Mouse (Mus musculus) midbrain, postnatal 0 days (tissue): ENCODE measurements at regions not wholly inside any gene's neighbourhood (a gene's known extent, or its start where the extent isn't known, plus 50 kb on each side); places are given as distances from the start of the nearest gene placed in this dataset.

Experiments
- ATAC-seq: fragments of 200-750 bp; cut with Nextera tagmentation; 2 replicates; pipeline ENCODE4 v1.8.0; 2017; ENCODE audit warnings: moderate number of reproducible peaks, mild to moderate bottlenecking, moderate TSS enrichment, moderate library complexity; ENCODE audit not compliant: low FRiP score
- DNase-seq: peaks from one replicate; pipeline ENCODE4 v3.0.0-alpha.2; 2015; ENCODE audit warnings: low spot score
- H3K27ac ChIP-seq: fragments of 300-500 bp; sonication (generic); 2 replicates; pipeline ENCODE4 v1.5.1; 2014; ENCODE audit warnings: low read depth, mild to moderate bottlenecking, low read length, mixed read lengths
- H3K27me3 ChIP-seq: fragments of 300-500 bp; sonication (generic); 2 replicates; pipeline ENCODE4 v1.6.1; 2014; ENCODE audit warnings: low read length, control low read depth, mixed read lengths; ENCODE audit not compliant: insufficient read depth
- H3K36me3 ChIP-seq: fragments of 300-500 bp; sonication (generic); 2 replicates; pipeline ENCODE4 v1.6.1; 2014; ENCODE audit warnings: low read length, control low read depth, mixed read lengths; ENCODE audit not compliant: insufficient read depth
- H3K4me1 ChIP-seq: fragments of 300-500 bp; sonication (generic); 2 replicates; pipeline ENCODE4 v1.6.1; 2014; ENCODE audit warnings: mild to moderate bottlenecking, control low read depth, antibody characterized with exemption, low read length, mixed read lengths; ENCODE audit not compliant: insufficient read depth
- H3K4me2 ChIP-seq: fragments of 300-500 bp; sonication (generic); 2 replicates; pipeline ENCODE4 v1.6.1; 2014; ENCODE audit warnings: low read depth, mild to moderate bottlenecking, low read length, mixed read lengths; ENCODE audit not compliant: poor library complexity, severe bottlenecking
- H3K4me3 ChIP-seq: fragments of 300-500 bp; sonication (generic); 2 replicates; pipeline ENCODE4 v1.5.1; 2014; ENCODE audit warnings: low read depth, mild to moderate bottlenecking, low read length, moderate library complexity
- H3K9ac ChIP-seq: fragments of 300-500 bp; sonication (generic); replicated peaks from 2 replicates; pipeline ENCODE4 v1.6.1; 2014; ENCODE audit warnings: mild to moderate bottlenecking, low read length, moderate library complexity, mixed read lengths; ENCODE audit not compliant: poor library complexity, severe bottlenecking
- H3K9me3 ChIP-seq: fragments of 300-500 bp; sonication (generic); 2 replicates; pipeline ENCODE4 v1.6.1; 2016; ENCODE audit warnings: low read length, control low read depth
- CTCF ChIP-seq: IDR thresholded peaks from 2 replicates; pipeline ENCODE4 v1.5.1; 2016; ENCODE audit warnings: antibody characterized with exemption, mild to moderate bottlenecking
- WGBS: fragments of 180-500 bp; shearing (Covaris S2); extraction: QIAGEN DNeasy Blood & Tissue Kit; methylation state at CpG from one replicate; pipeline ENCODE4 v1.1.7; 2014; 5-methylcytosine and 5-hydroxymethylcytosine counted together

DNA sequence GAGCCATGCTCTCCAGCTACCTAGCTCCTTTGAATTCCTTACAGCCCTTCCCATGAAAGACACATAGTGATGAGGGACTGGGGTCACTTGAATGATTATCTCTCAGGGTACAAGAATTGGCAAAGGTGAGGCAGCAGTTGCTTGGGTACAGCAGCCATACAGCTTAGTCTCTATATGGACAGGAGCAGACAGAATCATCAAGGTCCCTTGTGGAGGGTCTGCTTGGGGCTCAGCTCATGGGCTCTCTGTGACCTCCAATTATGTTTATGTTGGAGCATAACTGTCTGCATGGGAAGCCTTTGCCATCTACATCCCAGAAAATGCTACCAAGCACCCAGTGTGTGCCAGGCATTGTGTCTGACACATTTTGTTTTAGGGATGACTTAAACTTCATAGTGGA, 118.4 kb upstream of the Lhcgr start:
- DNase-seq = no peak
- no peak overlapping the region for H3K4me2 ChIP-seq
- no peak for TF ChIP-seq CTCF
- H3K9ac ChIP-seq = no peak overlapping the region
- H3K27me3 ChIP-seq = no peaks in the 10 kb centered on the region
- ATAC-seq = no peak
- H3K27ac ChIP-seq = no peak overlapping the region
- H3K4me1 ChIP-seq = no peaks in the 10 kb centered on the region
- no peaks in the 10 kb centered on the region for H3K9me3 ChIP-seq
- no peaks in the 10 kb centered on the region for H3K36me3 ChIP-seq
- H3K4me3 ChIP-seq = no peak overlapping the region

DNA sequence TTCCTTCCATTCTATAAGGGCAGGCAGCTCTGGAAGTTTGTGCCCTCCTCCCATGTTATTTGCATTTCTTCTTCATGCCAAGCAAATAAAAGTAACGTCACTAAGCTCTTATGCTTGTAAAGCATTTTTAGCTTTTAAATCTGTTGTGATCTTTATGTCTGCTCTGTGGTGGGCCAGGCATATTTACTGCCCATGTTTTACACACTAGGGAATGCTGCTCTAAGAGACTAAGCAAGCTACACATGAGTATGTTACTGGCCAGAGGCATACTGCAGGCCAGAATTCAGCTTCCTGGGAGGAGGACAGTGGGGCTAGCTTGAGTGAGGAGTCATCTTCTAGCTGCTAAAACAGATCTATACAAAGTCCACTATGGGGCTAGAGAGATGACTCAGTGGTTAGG, 110.0 kb upstream of the Lhcgr start:
- TF ChIP-seq CTCF = no peak
- ATAC-seq = no peak
- Histone ChIP-seq H3K4me2 (no peak overlapping the region), H3K36me3 (no peaks in the 10 kb centered on the region), H3K27ac (no peak overlapping the region), H3K9me3 (no peaks in the 10 kb centered on the region), H3K9ac (no peak overlapping the region), H3K4me1 (no peaks in the 10 kb centered on the region), H3K4me3 (no peak overlapping the region), H3K27me3 (no peaks in the 10 kb centered on the region)
- DNase-seq = no peak
- WGBS = 45% methylated on average over 1 of the region's 1 CpGs

DNA sequence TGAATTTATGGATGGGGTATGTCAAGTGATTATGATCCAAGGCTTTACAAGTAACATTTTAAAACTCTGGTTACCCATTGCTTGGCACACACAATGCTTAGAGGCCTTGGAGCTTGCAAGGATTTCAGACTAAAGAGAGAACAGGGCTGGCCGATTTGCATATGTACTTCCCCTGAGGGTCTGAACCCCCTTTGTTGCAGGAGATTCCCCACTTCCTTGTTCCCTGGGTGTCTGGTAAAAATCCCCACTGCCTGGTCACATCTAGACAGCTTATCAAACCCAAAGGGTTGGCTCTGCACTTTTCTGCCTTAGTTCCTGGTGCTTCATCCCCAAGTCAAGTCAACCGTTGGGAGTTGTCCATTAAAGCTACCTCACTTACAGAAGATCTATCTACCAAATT, 109.1 kb upstream of the Lhcgr start:
- H3K4me2 ChIP-seq = no peak overlapping the region
- 83% methylated on average over 2 of the region's 2 CpGs for WGBS
- DNase-seq = no peak
- TF ChIP-seq CTCF = no peak
- H3K4me3 ChIP-seq = no peak overlapping the region
- no peak overlapping the region for H3K9ac ChIP-seq
- no peaks in the 10 kb centered on the region for H3K4me1 ChIP-seq
- H3K9me3 ChIP-seq = no peaks in the 10 kb centered on the region
- H3K36me3 ChIP-seq = no peaks in the 10 kb centered on the region
- no peaks in the 10 kb centered on the region for H3K27me3 ChIP-seq
- ATAC-seq = no peak
- no peak overlapping the region for H3K27ac ChIP-seq

DNA sequence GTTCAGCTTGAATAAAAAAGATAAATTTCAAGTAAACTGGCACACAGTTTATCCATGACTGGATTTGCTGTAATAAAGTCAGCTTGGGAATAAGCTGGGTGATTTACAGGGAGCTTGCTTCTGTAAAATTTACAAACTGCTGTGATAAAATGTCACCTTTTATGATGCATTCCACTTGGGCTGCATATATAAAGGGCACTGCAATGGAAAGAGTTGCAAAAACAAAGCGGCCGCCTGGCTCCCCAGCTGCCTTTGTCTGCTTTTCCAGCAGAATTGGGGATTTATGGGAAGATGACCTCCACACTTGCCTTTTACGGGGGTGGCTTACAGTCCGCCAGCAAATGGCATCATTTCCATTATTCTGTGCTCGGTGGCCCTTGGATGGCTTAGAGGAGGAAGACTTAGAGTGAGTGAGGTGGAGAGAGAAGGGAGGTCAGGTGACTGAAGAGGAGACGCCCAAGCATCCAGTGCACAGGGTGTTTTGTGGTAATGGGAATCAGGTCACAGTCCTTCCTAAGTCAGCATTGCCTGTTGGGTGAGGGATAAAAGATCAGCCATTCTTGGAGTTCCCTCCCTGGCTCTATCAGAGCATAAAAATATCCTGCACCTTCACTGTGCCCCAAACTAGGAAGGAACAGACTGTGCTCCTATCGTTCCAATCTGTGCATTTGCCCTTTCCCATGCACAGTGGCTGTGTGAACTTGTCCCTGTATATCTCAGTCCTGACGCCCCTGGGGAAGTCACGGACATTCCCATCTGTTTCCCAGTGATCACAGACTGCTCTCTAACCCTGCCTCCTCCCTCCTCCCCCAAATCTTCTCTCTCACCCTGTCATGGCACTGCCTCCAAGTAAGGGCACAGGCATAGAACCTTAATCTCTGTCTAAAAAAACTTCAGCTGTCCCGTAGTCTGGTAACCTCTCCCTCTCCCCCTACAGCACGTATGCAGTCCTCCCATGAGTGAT, 107.2 kb upstream of the Lhcgr start:
- no peak for TF ChIP-seq CTCF
- Histone ChIP-seq H3K36me3 (no peaks in the 10 kb centered on the region), H3K9me3 (no peaks in the 10 kb centered on the region), H3K4me3 (no peak overlapping the region), H3K27me3 (no peaks in the 10 kb centered on the region), H3K27ac (no peak overlapping the region), H3K9ac (no peak overlapping the region), H3K4me1 (no peaks in the 10 kb centered on the region), H3K4me2 (no peak overlapping the region)
- 59% methylated on average over 11 of the region's 11 CpGs for WGBS
- DNase-seq (no peak), ATAC-seq (no peak)

DNA sequence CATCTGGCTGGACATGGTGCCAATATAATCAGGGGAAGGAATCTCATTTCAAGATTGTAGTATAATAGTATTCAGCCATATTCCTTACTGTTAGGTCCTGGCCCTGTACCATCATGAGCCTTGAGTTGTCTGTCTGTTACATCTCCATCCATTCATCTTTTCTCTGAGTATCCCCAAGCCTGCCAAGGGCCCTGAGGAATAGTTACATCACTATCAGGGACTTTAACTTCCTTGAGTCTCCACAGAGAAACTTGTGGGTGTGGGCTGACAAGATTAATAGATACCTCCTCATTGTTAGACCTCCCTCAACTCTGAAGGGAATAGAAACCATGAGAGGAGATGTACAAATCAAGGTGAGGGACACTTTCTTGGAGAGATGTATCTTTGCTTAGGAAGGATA, 101.7 kb upstream of the Lhcgr start:
- ATAC-seq (no peak), DNase-seq (no peak)
- H3K27me3 ChIP-seq = no peaks in the 10 kb centered on the region
- no peaks in the 10 kb centered on the region for H3K4me1 ChIP-seq
- no peak overlapping the region for H3K4me3 ChIP-seq
- TF ChIP-seq CTCF = no peak
- H3K4me2 ChIP-seq = no peak overlapping the region
- no peaks in the 10 kb centered on the region for H3K9me3 ChIP-seq
- no peak overlapping the region for H3K9ac ChIP-seq
- no peaks in the 10 kb centered on the region for H3K36me3 ChIP-seq
- H3K27ac ChIP-seq = no peak overlapping the region

DNA sequence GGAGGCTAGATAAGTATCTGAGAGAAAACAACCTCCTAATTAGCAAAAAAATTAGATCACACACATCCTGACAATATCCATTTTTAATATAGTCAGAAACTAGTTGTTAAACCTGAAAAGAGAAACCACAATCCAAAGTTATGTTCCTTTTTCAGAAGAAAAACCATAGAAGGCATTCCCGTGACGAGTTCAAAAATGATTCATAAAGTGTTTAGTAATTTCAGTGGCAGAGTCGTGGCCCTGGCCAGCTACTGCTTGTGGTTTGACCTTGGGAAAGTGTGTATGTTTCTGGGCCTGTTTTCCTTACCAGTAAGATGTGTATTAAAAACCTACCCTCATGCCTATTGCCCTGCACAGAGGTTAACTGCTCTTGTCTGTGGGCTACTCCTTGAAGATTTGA, 93.7 kb upstream of the Lhcgr start:
- WGBS = 90% methylated on average over 3 of the region's 3 CpGs
- Histone ChIP-seq H3K4me1 (no peaks in the 10 kb centered on the region), H3K9me3 (no peaks in the 10 kb centered on the region), H3K27ac (no peak overlapping the region), H3K27me3 (no peaks in the 10 kb centered on the region), H3K9ac (no peak overlapping the region), H3K4me2 (no peak overlapping the region), H3K36me3 (no peaks in the 10 kb centered on the region), H3K4me3 (no peak overlapping the region)
- DNase-seq (no peak), ATAC-seq (no peak)
- no peak for TF ChIP-seq CTCF
